Mouse (Mus musculus) heart, postnatal 25 days (tissue): ENCODE measurements around the gene Pou5f1. TPM values are rescaled to one million over a fixed set of nuclear protein-coding genes. Genes with fewer than 3 reads are reported as not detected.

Experiments used
- DNase-seq: peaks from one replicate; pipeline ENCODE4 v3.0.0; 2022; ENCODE audit warnings: low spot score
- intact Hi-C: fragments of 180-260 bp; cut with DNase I; formaldehyde crosslinking; loops from one replicate; pipeline ENCODE4 v1.15.1; 2025
- total RNA-seq, 2 experiments: library from RNA; stranded (reverse); gene quantifications; 2 replicates each; pipeline ENCODE4 v1.2.3; 2021

Gene Pou5f1
- total RNA-seq, 2 experiments from 2014 or later: not detected

DNA sequence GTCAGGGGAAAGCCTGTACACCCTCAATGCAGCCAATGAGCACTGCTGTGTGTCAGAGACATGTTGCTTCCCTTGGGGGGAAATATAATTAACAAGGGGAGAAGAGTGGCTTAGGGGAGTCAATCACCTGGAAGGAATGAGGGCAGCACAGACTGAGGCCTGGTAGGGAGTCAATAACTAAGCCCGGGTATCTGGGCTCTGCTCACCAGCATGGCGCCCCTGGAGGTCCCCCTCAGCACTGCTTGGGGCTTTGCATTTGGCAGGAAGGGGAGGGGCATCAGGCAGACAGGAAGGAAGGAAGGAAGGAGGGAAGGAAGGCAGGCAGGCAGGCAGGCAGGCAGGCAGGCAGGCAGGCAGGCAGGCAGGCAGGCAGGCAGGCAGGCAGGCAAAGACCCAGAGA, 41.6 kb downstream of the Pou5f1 start:
- intact Hi-C loops: no loop called here
- no peak for DNase-seq

DNA sequence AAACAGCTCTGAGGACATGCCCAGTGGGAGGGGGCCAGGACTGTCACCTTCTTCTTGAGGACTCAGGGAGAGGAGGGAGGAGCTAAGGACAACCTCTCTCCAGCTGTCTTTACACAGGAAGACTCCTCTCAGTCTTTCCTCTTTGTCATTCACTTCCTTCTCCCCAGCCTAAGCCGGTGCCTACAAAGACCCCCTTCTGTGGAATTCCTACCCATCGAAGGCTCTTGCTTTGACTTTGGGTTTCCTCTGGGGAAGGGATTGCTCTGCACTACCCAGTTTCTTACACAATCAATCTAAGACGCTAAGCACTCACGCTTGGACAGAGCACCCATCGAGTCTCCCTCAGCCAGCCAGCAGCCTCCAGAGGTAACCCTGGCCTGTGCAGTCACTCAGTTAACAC, 42.8 kb downstream of the Pou5f1 start:
- DNase-seq: no peak
- intact Hi-C loops: no loop called here

- DNase-seq: peak; percentile 79
- intact Hi-C loops: no loop called here
Measured at GRCm38 (mm10) chr17:35549437-35550142, 43.8 kb downstream of the Pou5f1 start.

DNA sequence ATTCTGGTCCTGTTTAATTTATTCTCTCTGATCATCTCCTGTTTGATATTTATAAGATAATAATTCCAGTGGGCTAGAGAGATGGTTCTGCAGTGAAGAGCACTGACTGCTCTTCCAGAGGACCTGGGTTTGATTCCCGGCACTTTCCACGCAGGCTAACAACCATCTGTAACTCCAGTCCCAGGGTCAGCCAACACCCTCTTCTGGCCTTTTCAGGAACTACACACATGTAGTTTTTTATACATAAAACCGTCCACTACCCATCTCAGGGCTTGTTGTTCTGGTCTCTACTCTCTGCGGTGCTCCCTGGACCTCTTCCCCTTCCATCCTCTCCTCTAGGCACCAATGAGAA, 44.3 kb downstream of the Pou5f1 start:
- intact Hi-C loops: no loop called here

GRCm38 (mm10) chr17:35550871-35551270, 45.1 kb downstream of the Pou5f1 start:
- no peak for DNase-seq
- intact Hi-C loops: no loop called here

More for the DNA sequence above, 44.3 kb downstream of the Pou5f1 start:
- DNase-seq: no peak

- no peak for DNase-seq
- intact Hi-C loops: no loop called here
Measured at GRCm38 (mm10) chr17:35551881-35552414, 46.1 kb downstream of the Pou5f1 start, which contains the start of gene Cdsn. TSS of gene Cdsn (plus strand) at chr17:35552128.

DNA sequence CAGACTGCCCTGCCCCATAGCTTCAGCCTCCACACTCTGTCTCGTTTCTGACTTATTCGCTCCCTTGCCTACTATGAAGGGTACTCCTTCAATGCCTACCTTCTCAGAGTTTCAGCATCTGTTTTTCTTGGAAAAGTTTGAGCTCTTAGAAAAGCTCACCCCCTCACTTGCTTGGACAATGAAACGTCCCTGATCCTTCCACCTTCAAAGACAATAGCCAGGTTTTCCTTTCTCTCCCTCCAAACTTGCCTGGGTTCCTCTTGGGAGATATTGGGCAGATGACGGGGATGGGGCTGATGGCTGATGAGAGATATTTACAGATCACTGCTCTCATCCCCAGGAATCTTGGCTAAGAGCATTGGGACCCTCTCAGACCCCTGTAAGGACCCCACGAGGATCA, 48.5 kb downstream of the Pou5f1 start:
- no peak for DNase-seq
- intact Hi-C loops: no loop called here

- DNase-seq: no peak
- intact Hi-C loops: no loop called here
Measured at GRCm38 (mm10) chr17:35554761-35555397, 49.1 kb downstream of the Pou5f1 start.

DNA sequence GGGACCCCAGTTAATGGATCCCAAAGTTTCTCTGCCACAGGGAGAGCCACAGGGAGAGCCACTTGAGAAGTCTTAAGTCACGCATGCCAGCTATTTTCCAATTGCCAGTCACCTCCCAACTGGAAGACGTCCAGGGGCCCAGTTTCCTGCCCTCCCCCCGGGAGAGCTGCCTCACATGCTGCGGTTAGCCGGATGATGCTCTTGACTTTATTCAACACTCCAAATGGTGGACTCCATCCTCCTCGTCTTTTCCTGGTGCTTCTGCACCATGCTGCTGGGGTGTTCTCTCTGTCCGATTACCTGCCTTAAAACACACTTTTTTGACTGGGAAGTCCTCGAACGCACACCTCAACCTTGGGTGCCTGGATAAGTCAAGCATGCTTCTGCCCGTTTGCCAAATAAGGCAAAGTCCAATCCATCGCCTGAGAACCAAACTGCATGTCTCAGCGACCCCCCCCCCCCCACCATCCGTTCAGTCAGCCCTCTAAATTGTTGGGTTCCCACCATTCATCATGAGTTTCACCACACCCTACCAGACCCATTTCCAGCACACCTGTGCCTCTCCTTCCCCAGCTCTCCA, 50.5 kb downstream of the Pou5f1 start:
- no peak for DNase-seq
- intact Hi-C loops: no loop called here

- intact Hi-C loops: no loop called here
- DNase-seq: no peak
Measured at GRCm38 (mm10) chr17:35556812-35557211, 51.0 kb downstream of the Pou5f1 start.

- intact Hi-C loops: no loop called here
- DNase-seq: no peak
Measured at GRCm38 (mm10) chr17:35557351-35557750, 51.5 kb downstream of the Pou5f1 start.

DNA sequence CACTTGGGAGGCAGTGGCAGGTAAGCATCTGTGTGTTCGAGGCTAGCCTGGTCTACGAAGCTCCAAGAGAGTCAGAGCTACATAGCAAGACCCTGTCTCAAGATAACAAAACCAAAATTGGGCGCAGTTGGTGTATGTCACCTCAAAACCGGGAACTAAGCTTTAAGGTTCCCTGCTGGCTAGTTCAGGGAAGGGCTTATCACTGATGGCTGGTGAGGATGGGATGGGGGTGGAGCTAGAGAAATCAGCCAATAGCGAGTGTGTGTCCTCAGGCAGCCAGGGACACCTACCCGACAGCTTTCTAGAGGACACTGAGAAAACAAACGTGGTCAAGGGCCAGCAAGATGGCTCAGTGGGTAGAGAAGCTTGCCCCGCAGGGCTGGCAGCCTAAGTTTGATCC, 52.4 kb downstream of the Pou5f1 start:
- intact Hi-C loops: no loop called here
- no peak for DNase-seq

Other genes starting within 250 kb of the Pou5f1 start
- 10 to 100 TPM; 84.3 to 89.6 TPM for gene H2-D1, start 243.3 kb upstream of the Pou5f1 start, total RNA-seq
- gene H2-Q1, start 185.6 kb upstream of the Pou5f1 start, total RNA-seq: 1 to 10 TPM in 1 of 2 experiments, under 1 TPM in 1; 0.23 to 1.1 TPM
- gene H2-Q2, start 163.8 kb upstream of the Pou5f1 start, total RNA-seq: under 1 TPM; 0.95 to 0.99 TPM
- 10 to 100 TPM in 1 of 2 experiments, 1 to 10 TPM in 1; 7.9 to 11.0 TPM for gene H2-Q4, start 126.4 kb upstream of the Pou5f1 start, total RNA-seq
- under 1 TPM; 0.34 to 0.75 TPM for gene H2-Q6, start 81.2 kb upstream of the Pou5f1 start, total RNA-seq
- 1 to 10 TPM; 1.3 to 1.4 TPM for gene H2-Q7, start 66.9 kb upstream of the Pou5f1 start, total RNA-seq
- gene H2-Q10, start 35.9 kb upstream of the Pou5f1 start, total RNA-seq: under 1 TPM; 0.13 to 0.14 TPM
- 1 to 10 TPM; 3.1 to 3.5 TPM for gene Tcf19, start 10.8 kb downstream of the Pou5f1 start, total RNA-seq
- gene Cchcr1, start 11.1 kb downstream of the Pou5f1 start, total RNA-seq: 1 to 10 TPM; 2.2 to 2.8 TPM
- not detected for gene Psors1c2, start 27.2 kb downstream of the Pou5f1 start, total RNA-seq
- gene Cdsn, start 46.1 kb downstream of the Pou5f1 start, total RNA-seq: under 1 TPM; 0.26 to 0.28 TPM
- gene 2300002M23Rik, start 61.4 kb downstream of the Pou5f1 start, total RNA-seq: not detected
- gene Sfta2, start 95.5 kb downstream of the Pou5f1 start, total RNA-seq: not detected
- gene Gm9573, start 120.6 kb downstream of the Pou5f1 start, total RNA-seq: not detected
- gene Mucl3, start 137.7 kb downstream of the Pou5f1 start, total RNA-seq: not detected
- 10 to 100 TPM; 32.3 TPM for gene Vars2, start 161.6 kb downstream of the Pou5f1 start, total RNA-seq
- gene Gtf2h4, start 167.7 kb downstream of the Pou5f1 start, total RNA-seq: 10 to 100 TPM; 17.5 to 18.3 TPM
- gene Ddr1, start 198.6 kb downstream of the Pou5f1 start, total RNA-seq: 10 to 100 TPM; 33.1 to 41.7 TPM